Mouse (Mus musculus) brain, embryonic 14.5 days (tissue): Measurements from ENCODE around the gene Iqsec1.

Experiments
- CTCF ChIP-seq: fragments of 200-500 bp; IDR thresholded peaks from 2 replicates; pipeline ENCODE4 v1.5.1; 2012; ENCODE audit warnings: inconsistent platforms, mild to moderate bottlenecking, moderate library complexity, borderline replicate concordance; ENCODE audit not compliant: insufficient read depth, insufficient read length; ENCODE audit errors: extremely low read depth
- POLR2A ChIP-seq: fragments of 200-500 bp; IDR thresholded peaks from 2 replicates; pipeline ENCODE4 v1.6.1; 2012; ENCODE audit warnings: mild to moderate bottlenecking, inconsistent platforms, borderline replicate concordance; ENCODE audit not compliant: poor library complexity, insufficient read depth, insufficient read length, severe bottlenecking; ENCODE audit errors: extremely low read depth

- TF ChIP-seq CTCF (no peak), POLR2A (no peak)
Observed at GRCm38 (mm10) chr6:91011568-91011967, 23.1 kb upstream of the Iqsec1 start.
